Mouse (Mus musculus) urinary bladder, adult 18-20 months (tissue): ENCODE data around the gene Prl7d1.
"Not testable (repeated sequence)": the region's sequence is repeated elsewhere in the genome, so short reads cannot be mapped to it uniquely, and the experiment has no call there.

ENCODE experiments used
- DNase-seq, 2 experiments: peaks; one replicate each; pipeline ENCODE4 v3.0.0; 2022; ENCODE audit warnings: low spot score in 2 of 2, mixed read lengths in 2 of 2

Prl7d1 gene

GRCm38 (mm10) chr13:27716636-27717035, at the start of gene Prl7d1:
Gene Prl7d1 (minus strand): TSS chr13:27716736.
- no peak for DNase-seq

- DNase-seq = no peak
These were observed 18.1 kb upstream of the Prl7d1 start for GRCm38 (mm10) chr13:27734512-27735186.

DNA sequence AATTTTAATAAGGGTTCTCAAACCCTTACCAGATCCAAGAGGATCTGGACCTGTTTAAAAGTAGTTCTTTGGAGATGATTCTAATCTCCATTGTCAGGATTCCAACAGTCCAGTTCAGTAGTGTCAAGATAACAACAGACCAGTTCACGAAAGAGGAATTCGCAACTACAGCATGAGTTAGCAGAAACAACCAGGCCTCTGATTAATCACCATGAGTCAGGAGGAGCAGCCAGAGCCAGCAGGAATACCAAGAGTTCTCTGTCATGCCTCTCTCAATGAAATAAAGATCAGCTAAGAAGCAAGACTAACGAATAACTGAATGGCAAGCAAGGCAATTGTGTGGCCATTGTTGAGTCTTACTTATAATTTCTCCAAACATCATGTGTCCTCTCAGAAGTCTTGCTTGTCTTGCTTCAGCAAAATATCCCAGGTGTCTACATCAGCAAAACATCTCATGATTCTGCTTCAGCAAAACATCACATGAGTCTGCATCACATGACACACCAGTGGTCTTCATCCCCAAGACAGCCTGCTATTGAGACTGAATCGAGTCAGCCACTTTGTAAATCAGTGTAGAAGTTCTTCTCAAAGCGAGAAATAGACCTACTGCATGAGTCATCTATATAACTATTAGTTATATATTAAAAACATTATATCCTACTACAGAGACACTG, 13.9 kb upstream of the Prl7d1 start:
- not testable (repeated sequence) for DNase-seq

DNA sequence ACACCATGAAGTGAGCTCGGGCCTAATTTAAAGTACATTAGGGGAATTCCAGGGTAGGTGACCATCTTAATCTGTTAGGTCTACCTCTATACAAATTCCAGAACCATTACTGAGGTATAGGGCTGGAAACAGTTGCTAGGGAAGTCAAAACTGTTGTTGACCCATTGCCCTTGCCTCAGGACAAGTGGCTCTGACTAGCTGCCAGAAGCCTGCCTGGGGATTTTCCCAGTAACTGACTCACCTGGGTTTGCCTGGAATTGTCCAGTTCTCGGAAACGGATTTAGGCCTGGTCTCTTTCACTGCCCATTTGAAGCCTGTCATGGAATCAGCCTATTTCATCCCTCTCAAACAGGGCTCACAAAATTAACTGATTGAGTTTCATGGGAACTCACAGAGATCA, 8.5 kb upstream of the Prl7d1 start:
- DNase-seq = not testable (repeated sequence)

DNA sequence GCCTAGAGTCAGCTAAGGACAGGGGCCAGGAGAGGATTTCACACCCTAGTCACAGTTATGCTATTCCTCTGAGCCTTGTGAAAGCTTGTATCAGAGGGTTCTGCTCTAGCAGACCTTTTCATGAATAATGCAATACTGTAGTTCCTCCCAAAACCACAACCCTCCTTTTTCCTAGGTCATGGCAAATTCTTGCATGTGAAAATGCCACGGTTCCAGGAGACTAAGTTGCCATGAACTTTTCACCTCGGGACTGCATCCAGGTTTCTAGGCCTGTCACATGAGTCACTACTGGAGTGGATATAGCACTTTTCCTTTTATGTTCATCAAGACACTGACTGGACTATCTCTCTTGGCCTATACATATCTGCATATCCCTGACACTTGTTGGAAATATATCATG, 10.0 kb downstream of the Prl7d1 start:
- DNase-seq = no peak

DNA sequence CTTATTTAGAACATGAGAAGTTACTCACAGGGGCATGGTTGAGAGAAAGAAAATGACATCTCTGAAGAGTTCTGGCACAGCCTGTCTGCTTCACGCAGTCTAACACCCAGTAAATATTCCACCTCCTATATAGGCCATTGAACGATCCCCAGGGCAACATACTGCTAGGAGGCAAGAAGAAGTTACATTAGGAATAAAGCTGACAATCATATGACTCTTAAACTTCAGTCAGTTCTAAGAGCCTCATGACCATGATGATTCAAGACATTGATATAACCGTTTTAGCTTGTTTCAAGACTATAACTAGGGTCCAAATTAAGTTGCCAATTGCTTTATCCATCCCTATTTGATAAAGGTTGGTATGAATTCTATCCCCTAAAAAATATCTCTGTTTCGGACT, 48.6 kb downstream of the Prl7d1 start, which contains the start of gene Prl7a2:
Gene Prl7a2, minus strand, starts transcription at position 101 of the 400 bp plus-strand sequence.
- DNase-seq = no peak

DNA sequence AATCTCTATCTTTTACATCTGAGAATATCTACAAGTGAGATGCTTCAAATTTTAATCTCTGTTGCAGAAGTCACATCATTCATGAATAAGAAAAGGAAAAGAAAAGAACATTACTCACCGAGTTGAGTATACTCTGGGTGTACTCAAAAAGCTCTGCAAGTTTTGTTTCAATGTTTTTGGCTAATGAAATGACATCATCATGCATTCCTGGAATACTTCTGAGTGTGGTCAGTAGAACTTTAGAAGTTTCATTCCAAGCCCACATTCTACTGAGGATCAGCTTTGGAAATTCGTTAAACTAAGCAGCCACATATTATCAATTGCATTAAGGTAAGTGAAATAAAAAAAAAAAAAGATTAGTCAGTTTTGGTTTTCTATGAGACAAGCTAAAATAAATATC, 55.8 kb downstream of the Prl7d1 start:
- no peak for DNase-seq
